Mouse (Mus musculus): Measurements from ENCODE around the gene Pgbd5.

DNA sequence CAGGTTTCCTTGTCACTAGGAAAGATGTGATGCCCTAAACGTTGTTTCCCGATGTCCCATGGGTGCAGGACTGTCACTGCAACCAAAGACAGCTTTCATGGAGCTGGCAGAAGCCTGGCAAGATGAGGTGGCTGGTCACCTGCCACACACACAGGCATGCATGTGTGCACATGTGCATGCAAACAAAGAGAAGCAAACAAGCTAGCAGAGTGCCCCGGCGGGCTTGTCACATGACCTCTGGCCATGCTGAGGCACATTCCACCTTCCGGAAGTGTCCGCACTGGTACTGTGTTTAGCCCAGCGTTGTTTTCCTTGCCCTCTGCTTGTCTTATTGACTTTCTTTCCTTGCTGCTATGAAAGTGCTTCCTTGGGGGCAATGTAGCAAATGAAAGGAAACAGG, 111.2 kb downstream of the Pgbd5 start:
- TF ChIP-seq CTCF (IDR thresholded peaks at IDR 0.05; ENCODE audit: control insufficient read depth, insufficient read depth, insufficient replicate concordance, low read depth, low read length), result no peak
- TF ChIP-seq POLR2A (IDR thresholded peaks at IDR 0.05; ENCODE audit: control insufficient read depth, low read depth, low read length), result no peak
